Mouse (Mus musculus): ENCODE results near the gene Itih2. TPM values are rescaled to one million over a fixed set of nuclear protein-coding genes. Genes with fewer than 3 reads are reported as not detected.

The Itih2 gene
- total RNA-seq, 2 experiments from 2014 or later, result 0.22 to 0.64 TPM

- no peak for DNase-seq
- intact Hi-C loops (cut with DNase I), result no loop called here
Measured at GRCm38 (mm10) chr2:10119276-10119675, 11.9 kb downstream of the Itih2 start.

DNA sequence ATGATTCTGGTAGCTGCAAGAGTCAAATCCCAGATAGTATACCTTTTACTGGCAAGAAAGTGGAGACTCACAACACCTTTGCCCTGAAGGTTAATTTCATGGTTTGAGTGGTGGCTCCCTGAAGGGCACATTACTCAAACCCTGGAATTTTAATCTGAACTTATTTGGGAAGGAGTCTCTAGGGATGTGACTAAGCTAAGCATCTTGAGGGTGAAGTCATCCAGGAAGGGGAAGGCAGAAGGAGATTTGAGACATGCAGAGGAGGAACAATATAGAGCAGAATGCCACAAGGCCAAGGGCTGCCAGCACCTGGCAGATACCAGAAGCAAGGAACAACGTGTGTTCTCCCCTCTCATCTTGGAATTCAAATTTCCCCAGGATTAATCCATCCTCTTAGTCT, 12.4 kb downstream of the Itih2 start:
- intact Hi-C loops (cut with DNase I), result no loop called here
- DNase-seq, result no peak

DNA sequence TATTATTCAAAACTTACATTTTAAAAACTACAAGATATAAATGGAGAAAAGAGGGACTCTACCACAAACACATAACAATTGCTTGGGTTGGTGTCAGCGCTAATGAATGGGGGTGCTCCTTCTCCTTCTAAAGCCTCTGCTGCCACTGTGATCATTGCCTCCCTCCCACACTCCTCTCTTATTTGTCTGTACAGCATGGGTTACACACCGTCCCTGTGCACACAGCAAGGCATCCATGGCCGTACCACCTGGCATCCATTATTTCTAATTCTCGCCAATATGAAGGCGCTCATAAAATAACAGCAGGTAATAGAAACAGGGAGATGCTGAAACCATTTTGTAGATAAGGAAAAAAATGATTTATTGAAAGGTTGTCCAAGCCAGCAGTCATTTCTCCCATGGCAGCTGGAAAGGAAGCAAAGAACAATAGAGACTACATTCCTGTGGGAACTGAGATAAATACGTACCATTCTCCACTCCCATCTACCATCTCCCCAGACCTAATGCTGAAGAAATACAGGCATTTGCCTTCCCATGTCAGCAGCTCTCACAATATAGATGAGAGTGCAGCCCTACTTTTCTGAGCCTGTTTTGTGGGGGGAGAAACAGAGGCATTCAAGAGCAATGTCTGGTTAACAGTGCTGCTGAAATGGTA, 22.5 kb downstream of the Itih2 start:
- intact Hi-C loops (cut with DNase I), result no loop called here
- no peak for DNase-seq

- peak; percentile 25 to 63 for DNase-seq
- intact Hi-C loops (cut with DNase I), result loop anchor here (1.0 kb wide), 2 partner anchors 41 to 187 kb away; no protein-coding TSS in a partner anchor
Measured at GRCm38 (mm10) chr2:10101180-10101579, 30.0 kb downstream of the Itih2 start.

- DNase-seq, result no peak
- intact Hi-C loops (cut with DNase I), result no loop called here
Measured at GRCm38 (mm10) chr2:10100471-10100870, 30.7 kb downstream of the Itih2 start.

- intact Hi-C loops (cut with DNase I), result no loop called here
Measured at GRCm38 (mm10) chr2:10098598-10099215, 32.5 kb downstream of the Itih2 start.

GRCm38 (mm10) chr2:10094327-10095100, 36.7 kb downstream of the Itih2 start:
- intact Hi-C loops (cut with DNase I), result no loop called here
- DNase-seq, result no peak

More at GRCm38 (mm10) chr2:10098598-10099215, 32.5 kb downstream of the Itih2 start:
- DNase-seq, result peak; percentile 45 to 60

- intact Hi-C loops (cut with DNase I), result no loop called here
- DNase-seq, result no peak
Measured at GRCm38 (mm10) chr2:10087256-10087850, 43.8 kb downstream of the Itih2 start.

GRCm38 (mm10) chr2:10082737-10083136, 48.5 kb downstream of the Itih2 start:
- no peak for DNase-seq
- intact Hi-C loops (cut with DNase I), result no loop called here

GRCm38 (mm10) chr2:10081453-10082080, 49.6 kb downstream of the Itih2 start:
- intact Hi-C loops (cut with DNase I), result loop anchor here (2.0 kb wide), 1 partner anchor 33 kb away; the partner anchor contains the start of gene Taf3

GRCm38 (mm10) chr2:10080310-10081010, 50.7 kb downstream of the Itih2 start, which contains the start of the genes Atp5c1 and Kin:
Gene Atp5c1 (minus strand): TSS chr2:10080510.
Gene Kin (plus strand): TSS chr2:10080593.
- intact Hi-C loops (cut with DNase I), result loop anchor here (2.0 kb wide), 1 partner anchor 32 kb away; the partner anchor contains the start of gene Taf3
- DNase-seq, result peak; percentile 94 to 96

More at GRCm38 (mm10) chr2:10081453-10082080, 49.6 kb downstream of the Itih2 start:
- DNase-seq, result no peak

DNA sequence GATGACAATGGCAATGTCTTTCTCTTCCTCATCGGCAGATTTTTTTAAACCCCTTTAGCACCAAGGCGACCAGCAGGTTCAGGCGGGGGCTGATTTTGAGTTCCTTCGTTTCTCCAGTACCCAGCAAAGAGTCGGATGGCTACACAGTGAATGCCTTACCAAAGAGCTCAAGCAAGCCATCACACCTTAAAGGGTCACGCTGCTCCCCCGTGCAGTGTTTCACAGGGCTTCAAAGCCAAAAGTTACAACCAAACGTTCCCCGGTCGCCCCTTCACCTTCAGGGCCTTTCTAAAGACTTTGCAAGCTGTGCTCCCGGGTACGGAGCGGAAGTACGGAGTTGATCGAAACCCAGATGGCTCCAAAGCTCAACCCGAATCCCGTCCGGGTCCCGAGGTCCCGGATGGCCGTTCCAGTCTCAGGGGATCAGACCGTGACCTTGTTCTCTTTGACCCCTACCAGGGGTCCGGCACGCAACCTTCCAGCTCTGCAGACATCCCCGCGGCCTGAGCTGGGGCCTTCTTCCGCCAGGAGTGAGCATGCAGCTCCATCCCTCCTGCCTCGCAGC, 51.4 kb downstream of the Itih2 start:
- intact Hi-C loops (cut with DNase I), result loop anchor here (2.0 kb wide), 1 partner anchor 31 kb away; the partner anchor contains the start of gene Taf3
- DNase-seq, result no peak

DNA sequence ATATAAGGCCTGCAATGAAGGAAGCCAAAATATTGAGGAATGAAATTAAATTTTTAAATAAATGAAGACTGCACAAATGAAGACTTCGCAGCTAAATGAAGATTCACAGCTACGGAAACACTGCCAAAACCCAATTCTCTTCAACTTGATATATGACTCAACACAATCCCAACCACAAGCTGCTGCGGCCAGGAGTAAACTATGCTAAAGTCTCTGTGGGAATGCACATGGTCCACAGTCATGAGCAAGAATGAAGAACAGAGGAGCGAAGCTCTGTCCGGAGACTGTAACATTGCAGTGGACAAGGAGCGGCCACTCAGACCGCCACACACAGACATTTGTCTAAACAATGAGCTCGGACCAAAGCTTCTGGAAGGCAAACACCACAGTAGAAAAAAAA, 54.5 kb downstream of the Itih2 start:
- intact Hi-C loops (cut with DNase I), result no loop called here
- DNase-seq, result no peak

- DNase-seq, result no peak
- intact Hi-C loops (cut with DNase I), result no loop called here
Measured at GRCm38 (mm10) chr2:10074470-10074869, 56.7 kb downstream of the Itih2 start.

- intact Hi-C loops (cut with DNase I), result no loop called here
- DNase-seq, result no peak
Measured at GRCm38 (mm10) chr2:10071751-10072150, 59.4 kb downstream of the Itih2 start.

DNA sequence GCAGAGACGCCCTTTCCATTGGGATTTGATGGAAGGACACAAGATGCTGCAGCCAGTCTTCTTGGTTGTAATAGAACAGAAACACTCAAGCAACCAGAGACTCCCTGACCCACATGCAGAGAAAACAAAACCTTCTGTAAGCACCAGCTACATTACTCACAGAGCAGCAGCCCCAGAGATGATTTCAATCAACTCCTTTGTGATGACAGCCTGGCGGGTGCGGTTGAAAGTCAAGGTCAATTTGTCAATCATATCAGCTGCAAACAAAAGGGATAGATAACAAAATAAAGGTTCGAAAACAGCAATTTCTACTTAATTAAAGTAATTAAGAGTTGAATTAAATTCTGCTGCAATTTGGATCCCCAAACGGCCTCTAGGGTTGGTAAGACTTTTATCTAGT, 72.4 kb downstream of the Itih2 start:
- DNase-seq, result no peak
- intact Hi-C loops (cut with DNase I), result no loop called here

DNA sequence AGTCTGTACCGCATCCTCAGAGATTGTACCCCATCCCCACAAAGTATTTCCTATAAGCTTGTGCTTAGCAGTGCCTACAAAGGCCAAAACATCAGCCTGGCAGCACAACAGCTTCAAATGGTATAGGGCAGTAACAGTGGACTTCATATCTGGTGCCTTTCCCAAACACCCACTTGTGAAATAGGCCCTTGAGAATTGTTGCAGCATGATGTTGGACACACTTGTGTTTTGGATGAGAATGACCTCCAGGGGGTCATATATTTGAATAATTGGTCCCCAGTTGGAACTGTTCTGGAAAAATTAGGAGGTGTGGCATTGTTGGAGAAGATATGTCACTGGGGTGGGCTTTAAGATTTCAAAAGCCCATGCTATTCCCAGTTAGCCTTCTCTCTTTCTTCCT, 79.2 kb downstream of the Itih2 start:
- intact Hi-C loops (cut with DNase I), result no loop called here

DNA sequence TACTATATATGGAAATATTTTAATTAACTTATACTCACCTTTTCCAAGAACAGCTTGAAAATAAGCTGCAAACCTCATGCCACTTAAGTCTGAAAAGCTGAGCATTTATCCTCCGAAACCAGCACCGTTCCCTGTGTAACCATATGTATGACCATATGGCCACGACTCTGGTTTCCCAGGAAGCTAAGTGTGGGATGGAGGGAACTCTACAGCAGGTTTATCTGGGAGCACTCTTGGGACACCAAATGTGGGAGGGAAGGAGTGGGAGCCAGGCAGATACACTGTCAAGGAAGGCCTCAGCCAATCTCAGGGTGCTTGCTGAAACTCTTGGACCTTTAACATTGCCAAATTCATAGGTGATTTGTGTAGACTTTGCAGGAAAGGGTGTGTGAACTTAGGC, 80.3 kb downstream of the Itih2 start:
- DNase-seq, result no peak
- intact Hi-C loops (cut with DNase I), result no loop called here

More for the DNA sequence above, 79.2 kb downstream of the Itih2 start:
- no peak for DNase-seq

- intact Hi-C loops (cut with DNase I), result loop anchor here (2.0 kb wide), 1 partner anchor 31 kb away; the partner anchor contains the start of genes Atp5c1 and Kin
- DNase-seq, result no peak
Measured at GRCm38 (mm10) chr2:10049456-10049855, 81.7 kb downstream of the Itih2 start.
